Mouse (Mus musculus) myocyte (in vitro differentiated cells): ENCODE data around the gene Iars2.

Source experiments
- MAX ChIP-seq: IDR thresholded peaks from one replicate; pipeline ENCODE4 v1.6.1; 2011; ENCODE audit warnings: low read depth, mild to moderate bottlenecking, control low read depth
- POLR2A ChIP-seq: IDR thresholded peaks from one replicate; pipeline ENCODE4 v1.6.1; 2011; ENCODE audit warnings: low read depth, mild to moderate bottlenecking, control low read depth, moderate library complexity; ENCODE audit not compliant: insufficient read length
- POLR2AphosphoS2 ChIP-seq: IDR thresholded peaks from one replicate; pipeline ENCODE4 v1.6.1; 2011; ENCODE audit warnings: low read depth, control low read depth; ENCODE audit not compliant: insufficient read length

DNA sequence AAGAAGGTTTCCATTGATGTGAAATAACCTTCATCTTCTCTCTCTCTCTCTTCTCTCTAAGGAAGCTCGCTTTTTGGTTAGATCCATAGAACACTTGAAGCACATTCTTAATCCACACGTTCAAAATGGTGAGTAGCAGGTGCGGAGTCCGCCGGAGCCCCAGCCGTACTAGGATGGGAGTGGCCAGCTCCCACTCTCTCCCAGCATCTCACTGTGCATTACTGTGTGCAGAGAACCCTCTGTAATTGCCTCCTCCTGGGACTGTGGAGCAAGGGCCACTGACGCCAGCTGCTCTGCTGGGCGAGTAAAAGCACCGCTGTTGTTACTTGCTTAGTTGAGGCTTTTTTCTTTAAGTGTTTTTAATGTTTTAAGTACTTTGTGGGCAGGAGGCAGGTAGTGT lies 57.8 kb downstream of the Iars2 start:
- no peak for TF ChIP-seq POLR2A
- no peak for TF ChIP-seq MAX
- TF ChIP-seq POLR2AphosphoS2, result no peak
